Mouse (Mus musculus): ENCODE measurements around the gene Nol8.

GRCm38 (mm10) chr13:49629076-49629475 is 23.8 kb upstream of the Nol8 start:
- TF ChIP-seq EP300 (IDR thresholded peaks at IDR 0.05; ENCODE audit: low read depth) (no peak), CTCF (IDR thresholded peaks at IDR 0.05; ENCODE audit: low read depth) (no peak)
